Mouse (Mus musculus): ENCODE results near the gene Fbxo39. TPM values are rescaled to one million over a fixed set of nuclear protein-coding genes. Genes with fewer than 3 reads are reported as not detected.

Fbxo39 gene
- polyA plus RNA-seq, 1 experiment from 2014 or later = not detected

DNA sequence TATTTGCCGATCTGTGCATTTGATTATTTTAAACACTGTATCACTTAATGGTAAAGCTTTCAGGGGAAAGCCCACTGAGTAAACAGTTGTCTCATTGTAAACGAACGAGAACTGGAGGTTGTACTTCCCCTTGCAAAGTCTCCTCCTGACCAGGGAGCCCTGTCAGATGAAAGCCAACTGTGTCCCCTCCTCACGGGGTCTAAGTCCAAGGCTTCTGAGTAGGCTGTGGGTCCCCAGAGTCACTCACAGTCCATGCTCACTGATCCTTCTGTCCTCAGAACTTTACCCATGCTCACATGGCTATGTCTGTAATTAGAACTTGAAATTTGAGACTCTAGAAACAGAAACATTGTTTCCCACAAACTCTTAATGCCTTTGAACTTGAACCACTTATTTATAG, 35.4 kb downstream of the Fbxo39 start:
- H3K27ac ChIP-seq (ENCODE audit: low read length) = no peak overlapping the region
- H3K36me3 ChIP-seq (ENCODE audit: control insufficient read depth, insufficient read depth) = no peaks in the 10 kb centered on the region
- no peaks in the 10 kb centered on the region for H3K27me3 ChIP-seq (ENCODE audit: control insufficient read depth, insufficient read depth, low read length)
- H3K4me1 ChIP-seq (ENCODE audit: control insufficient read depth, insufficient read depth, low read length) = no peaks in the 10 kb centered on the region
- H3K4me2 ChIP-seq (ENCODE audit: low read depth, low read length) = no peak overlapping the region
- ATAC-seq (replicated peaks; ENCODE audit: extremely low read depth, insufficient read depth, low FRiP score) = no peak
- H3K4me3 ChIP-seq (ENCODE audit: low read length) = no peak overlapping the region
- 65% methylated on average over 4 of the region's 4 CpGs for WGBS
- H3K9me3 ChIP-seq (replicated peaks; ENCODE audit: control insufficient read depth, low read length) = no peaks in the 10 kb centered on the region
- H3K9ac ChIP-seq (ENCODE audit: low read length) = no peak overlapping the region

DNA sequence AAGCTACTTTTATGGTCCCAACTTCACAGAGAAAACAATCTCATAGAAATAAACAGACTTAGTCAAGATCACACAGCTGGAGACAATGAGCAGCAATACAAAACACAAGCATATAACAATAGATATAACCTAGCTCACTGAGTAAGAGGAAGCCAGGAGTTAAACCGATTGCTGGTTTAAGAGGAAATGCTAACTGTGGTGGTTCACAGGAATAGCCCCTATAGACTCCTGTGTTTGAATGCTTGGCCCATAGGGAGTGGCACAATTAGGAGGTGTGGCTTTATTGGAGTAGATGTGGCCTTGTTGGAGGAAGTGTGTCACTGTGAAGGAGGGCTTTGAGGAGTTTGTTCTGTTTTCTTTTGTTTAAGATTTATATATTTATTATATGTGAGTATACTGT, 38.0 kb downstream of the Fbxo39 start:
- WGBS = 64% methylated on average over 1 of the region's 1 CpGs
- H3K27ac ChIP-seq (ENCODE audit: low read length) = no peak overlapping the region

DNA sequence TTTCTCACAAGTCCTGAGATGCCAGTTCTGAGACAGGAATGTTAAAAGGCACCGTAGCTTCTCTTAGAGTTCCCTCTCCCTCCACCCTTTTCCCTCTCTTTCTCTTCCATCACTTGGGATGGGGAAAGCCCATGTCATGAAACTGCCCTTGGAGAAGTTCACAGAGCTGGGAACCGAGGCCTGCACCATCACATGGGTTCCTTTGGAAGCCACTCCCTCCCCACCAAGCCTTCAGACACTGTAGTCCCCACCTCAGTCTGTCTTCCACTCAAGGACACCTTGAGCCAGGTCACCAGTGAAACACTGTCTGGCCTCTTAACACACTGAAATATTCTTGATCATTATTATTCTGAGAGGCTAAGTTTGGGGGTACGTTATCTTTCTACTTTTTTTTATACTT, 38.9 kb downstream of the Fbxo39 start:
- no peak overlapping the region for H3K27ac ChIP-seq (ENCODE audit: low read length)
- WGBS = 73% methylated on average over 3 of the region's 3 CpGs
- no peak overlapping the region for H3K4me2 ChIP-seq (ENCODE audit: low read depth, low read length)
- ATAC-seq (replicated peaks; ENCODE audit: extremely low read depth, insufficient read depth, low FRiP score) = no peak
- no peaks in the 10 kb centered on the region for H3K9me3 ChIP-seq (replicated peaks; ENCODE audit: control insufficient read depth, low read length)
- no peak overlapping the region for H3K4me3 ChIP-seq (ENCODE audit: low read length)
- no peaks in the 10 kb centered on the region for H3K27me3 ChIP-seq (ENCODE audit: control insufficient read depth, insufficient read depth, low read length)
- no peaks in the 10 kb centered on the region for H3K36me3 ChIP-seq (ENCODE audit: control insufficient read depth, insufficient read depth)
- H3K4me1 ChIP-seq (ENCODE audit: control insufficient read depth, insufficient read depth, low read length) = 0 out of 2 replicates have a peak, but pooled peaks cover 2% of the 10 kb centered on the region
- no peak overlapping the region for H3K9ac ChIP-seq (ENCODE audit: low read length)

More for the DNA sequence above, 38.0 kb downstream of the Fbxo39 start:
- Histone ChIP-seq H3K4me1 (ENCODE audit: control insufficient read depth, insufficient read depth, low read length) (0 out of 2 replicates have a peak, but pooled peaks cover 2% of the 10 kb centered on the region), H3K9ac (ENCODE audit: low read length) (no peak overlapping the region), H3K27me3 (ENCODE audit: control insufficient read depth, insufficient read depth, low read length) (no peaks in the 10 kb centered on the region), H3K36me3 (ENCODE audit: control insufficient read depth, insufficient read depth) (no peaks in the 10 kb centered on the region), H3K9me3 (replicated peaks; ENCODE audit: control insufficient read depth, low read length) (no peaks in the 10 kb centered on the region), H3K4me3 (ENCODE audit: low read length) (no peak overlapping the region), H3K4me2 (ENCODE audit: low read depth, low read length) (no peak overlapping the region)
- ATAC-seq (replicated peaks; ENCODE audit: extremely low read depth, insufficient read depth, low FRiP score) = no peak

DNA sequence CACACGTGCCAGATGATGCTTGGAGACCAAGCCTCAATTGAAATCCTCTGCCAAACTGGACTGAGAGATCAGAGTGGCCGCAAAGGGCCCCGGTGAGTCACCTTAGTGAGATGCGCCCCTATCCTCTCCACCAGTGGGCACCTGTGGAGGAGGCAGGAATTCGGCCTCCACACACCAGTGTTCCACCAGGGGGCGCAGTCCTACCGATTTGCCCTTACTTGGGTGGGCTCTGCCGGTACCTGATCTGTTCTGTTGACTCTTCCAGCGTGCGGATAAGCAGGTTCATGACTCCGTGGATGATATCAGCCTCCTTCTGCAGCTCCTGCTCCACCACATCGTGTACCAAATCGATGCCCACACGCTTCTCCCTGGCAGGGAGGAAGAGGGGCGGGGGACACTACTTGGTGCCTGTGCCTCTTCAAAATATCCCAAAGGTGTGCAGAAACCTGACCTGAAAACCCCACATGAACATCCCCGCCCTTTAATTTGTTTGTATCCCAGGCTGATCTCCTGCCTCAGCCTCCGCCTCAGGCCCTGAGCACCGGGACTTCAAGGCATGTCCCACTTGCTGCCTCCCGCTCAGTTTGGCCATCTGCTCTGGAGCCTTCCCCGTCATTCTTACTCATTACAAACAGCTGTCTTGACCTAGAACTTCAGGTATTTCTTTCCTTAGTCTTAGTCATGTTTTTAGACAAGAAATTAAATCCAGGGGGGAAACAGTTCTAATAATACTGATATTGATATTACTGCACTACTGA, 40.9 kb downstream of the Fbxo39 start:
- Histone ChIP-seq H3K9ac (ENCODE audit: low read length) (peak overlapping the region; percentile 6; the same call in 1 of the 2 replicates), H3K4me3 (ENCODE audit: low read length) (no peak overlapping the region), H3K4me1 (ENCODE audit: control insufficient read depth, insufficient read depth, low read length) (0 out of 2 replicates have a peak, but pooled peaks cover 2% of the 10 kb centered on the region), H3K9me3 (replicated peaks; ENCODE audit: control insufficient read depth, low read length) (no peaks in the 10 kb centered on the region), H3K36me3 (ENCODE audit: control insufficient read depth, insufficient read depth) (no peaks in the 10 kb centered on the region), H3K4me2 (ENCODE audit: low read depth, low read length) (peak overlapping the region; percentile 54), H3K27ac (ENCODE audit: low read length) (no peak overlapping the region), H3K27me3 (ENCODE audit: control insufficient read depth, insufficient read depth, low read length) (no peaks in the 10 kb centered on the region)
- WGBS = 20% methylated on average over 20 of the region's 20 CpGs
- no peak for ATAC-seq (replicated peaks; ENCODE audit: extremely low read depth, insufficient read depth, low FRiP score)

DNA sequence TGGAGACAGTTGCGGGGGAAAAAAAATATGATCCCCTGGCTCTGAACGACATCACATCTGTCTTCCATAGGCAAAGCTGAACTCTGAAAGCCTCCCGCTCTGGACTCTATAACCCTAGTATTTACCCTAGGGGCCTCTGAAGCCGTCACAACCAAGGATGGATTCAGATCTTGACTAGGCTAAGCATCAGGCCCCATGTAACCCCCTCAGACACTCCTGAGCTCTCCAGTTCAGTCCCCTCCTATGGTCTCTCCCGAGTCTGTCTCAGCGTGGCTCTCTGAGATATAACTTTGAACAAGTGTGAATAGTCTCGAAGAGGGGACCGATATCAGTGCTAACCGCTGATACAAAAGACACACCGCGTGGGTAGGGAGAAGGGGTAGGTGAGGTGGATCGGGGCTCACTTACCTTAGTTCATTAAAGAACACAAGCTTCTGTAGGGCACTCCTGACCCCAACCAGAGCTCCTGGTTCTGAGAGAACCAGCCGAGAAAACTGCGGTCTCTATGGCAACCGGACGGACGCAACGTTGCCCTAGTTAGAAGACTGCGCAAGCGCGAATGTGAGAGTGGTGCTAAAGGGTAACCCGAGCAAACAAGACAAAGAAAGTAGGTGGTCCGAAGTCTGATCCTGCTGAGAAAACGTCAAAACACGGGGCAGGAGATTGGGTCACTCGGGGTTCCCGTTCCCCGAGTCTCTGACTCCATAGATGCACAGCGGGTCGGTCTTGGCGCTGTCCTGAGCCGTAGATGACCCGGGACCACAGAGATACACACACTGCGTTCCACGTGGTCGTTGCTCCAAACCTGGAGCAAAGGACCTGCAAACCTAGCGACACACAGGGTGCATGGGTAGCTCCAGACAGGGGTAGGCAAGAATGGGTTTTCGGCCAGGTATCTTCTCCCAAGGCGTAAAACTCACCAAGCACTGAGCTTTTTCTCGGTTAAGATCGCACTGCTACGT, 47.4 kb downstream of the Fbxo39 start:
- WGBS = 9% methylated on average over 42 of the region's 42 CpGs
- H3K27ac ChIP-seq (ENCODE audit: low read length) = no peak overlapping the region
- H3K4me2 ChIP-seq (ENCODE audit: low read depth, low read length) = peak overlapping the region; percentile 97
- H3K9me3 ChIP-seq (replicated peaks; ENCODE audit: control insufficient read depth, low read length) = no peaks in the 10 kb centered on the region
- peaks cover 8% of the 10 kb centered on the region for H3K4me1 ChIP-seq (ENCODE audit: control insufficient read depth, insufficient read depth, low read length)
- no peak for ATAC-seq (replicated peaks; ENCODE audit: extremely low read depth, insufficient read depth, low FRiP score)
- peak overlapping the region; percentile 68 for H3K9ac ChIP-seq (ENCODE audit: low read length)
- peak overlapping the region; percentile 60 for H3K4me3 ChIP-seq (ENCODE audit: low read length)
- H3K27me3 ChIP-seq (ENCODE audit: control insufficient read depth, insufficient read depth, low read length) = no peaks in the 10 kb centered on the region
- H3K36me3 ChIP-seq (ENCODE audit: control insufficient read depth, insufficient read depth) = no peaks in the 10 kb centered on the region

DNA sequence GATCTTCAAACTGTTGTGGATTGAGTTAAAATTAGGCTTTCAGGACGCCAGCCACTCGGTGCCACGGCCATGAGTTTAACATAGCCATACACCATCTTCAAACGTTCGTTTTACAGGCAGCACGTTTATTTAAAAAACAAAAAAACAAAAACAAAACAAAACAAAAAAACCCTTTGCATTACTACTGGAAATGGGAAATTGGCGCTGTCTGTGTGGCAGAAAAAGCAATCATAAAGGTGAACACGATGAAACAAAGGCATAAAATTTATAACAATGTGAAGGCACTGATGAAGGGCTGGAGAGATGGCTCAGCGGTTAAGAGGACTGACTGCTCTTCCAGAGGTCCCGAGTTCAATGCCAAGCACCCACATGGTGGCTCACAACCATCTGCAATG, 48.1 kb downstream of the Fbxo39 start, which contains the start of gene Tekt1:
Gene Tekt1 (minus strand): TSS at position 96 of the 395 bp plus-strand sequence.
- no peaks in the 10 kb centered on the region for H3K36me3 ChIP-seq (ENCODE audit: control insufficient read depth, insufficient read depth)
- 33% methylated on average over 10 of the region's 10 CpGs for WGBS
- H3K4me2 ChIP-seq (ENCODE audit: low read depth, low read length) = peak within 1 kb of the TSS; percentile 97
- no peaks in the 10 kb centered on the region for H3K9me3 ChIP-seq (replicated peaks; ENCODE audit: control insufficient read depth, low read length)
- H3K4me1 ChIP-seq (ENCODE audit: control insufficient read depth, insufficient read depth, low read length) = peaks cover 8% of the 10 kb centered on the region
- peak within 1 kb of the TSS; percentile 60 for H3K4me3 ChIP-seq (ENCODE audit: low read length)
- peak within 1 kb of the TSS; percentile 68 for H3K9ac ChIP-seq (ENCODE audit: low read length)
- H3K27me3 ChIP-seq (ENCODE audit: control insufficient read depth, insufficient read depth, low read length) = no peaks in the 10 kb centered on the region
- H3K27ac ChIP-seq (ENCODE audit: low read length) = no peak within 1 kb of the TSS
- ATAC-seq (replicated peaks; ENCODE audit: extremely low read depth, insufficient read depth, low FRiP score) = no peak

DNA sequence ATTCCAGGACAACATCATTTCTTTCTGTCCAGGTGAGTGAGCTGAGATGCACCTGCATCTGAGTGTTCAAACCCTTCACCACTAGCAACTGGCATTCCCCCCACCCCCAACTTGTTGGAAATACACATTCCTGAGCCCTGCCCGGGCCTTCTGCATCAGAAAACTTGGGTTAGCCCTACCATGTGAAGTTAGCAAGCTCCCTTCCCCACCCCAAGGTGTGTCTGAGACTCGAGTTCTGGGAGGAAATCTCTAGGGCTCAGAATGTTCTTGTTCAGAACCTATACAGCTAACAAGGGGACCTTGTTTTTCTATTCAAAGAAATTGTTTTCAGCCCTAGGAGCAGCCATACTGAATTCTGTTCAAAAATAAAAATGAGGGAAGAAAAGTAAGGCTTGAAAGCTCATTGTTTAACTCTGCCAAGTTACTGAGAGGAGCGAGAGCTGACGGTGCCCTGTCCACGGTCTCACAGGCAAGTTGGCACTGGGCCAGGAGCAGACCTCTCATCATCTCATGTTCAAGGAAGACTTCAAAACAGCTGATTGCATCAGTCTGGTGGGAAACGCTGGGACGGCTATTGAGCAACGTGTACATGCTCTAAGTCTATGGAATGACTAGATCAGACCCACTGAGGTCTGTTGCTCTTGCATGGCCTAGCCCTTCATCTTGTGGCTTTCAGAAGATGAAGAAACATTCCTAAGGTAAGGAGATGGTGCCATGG, 49.4 kb downstream of the Fbxo39 start:
- Histone ChIP-seq H3K4me3 (ENCODE audit: low read length) (no peak overlapping the region), H3K4me1 (ENCODE audit: control insufficient read depth, insufficient read depth, low read length) (peaks cover 8% of the 10 kb centered on the region), H3K4me2 (ENCODE audit: low read depth, low read length) (no peak overlapping the region), H3K9me3 (replicated peaks; ENCODE audit: control insufficient read depth, low read length) (no peaks in the 10 kb centered on the region), H3K36me3 (ENCODE audit: control insufficient read depth, insufficient read depth) (no peaks in the 10 kb centered on the region), H3K27me3 (ENCODE audit: control insufficient read depth, insufficient read depth, low read length) (no peaks in the 10 kb centered on the region), H3K9ac (ENCODE audit: low read length) (no peak overlapping the region), H3K27ac (ENCODE audit: low read length) (no peak overlapping the region)
- 29% methylated on average over 8 of the region's 8 CpGs for WGBS
- no peak for ATAC-seq (replicated peaks; ENCODE audit: extremely low read depth, insufficient read depth, low FRiP score)

DNA sequence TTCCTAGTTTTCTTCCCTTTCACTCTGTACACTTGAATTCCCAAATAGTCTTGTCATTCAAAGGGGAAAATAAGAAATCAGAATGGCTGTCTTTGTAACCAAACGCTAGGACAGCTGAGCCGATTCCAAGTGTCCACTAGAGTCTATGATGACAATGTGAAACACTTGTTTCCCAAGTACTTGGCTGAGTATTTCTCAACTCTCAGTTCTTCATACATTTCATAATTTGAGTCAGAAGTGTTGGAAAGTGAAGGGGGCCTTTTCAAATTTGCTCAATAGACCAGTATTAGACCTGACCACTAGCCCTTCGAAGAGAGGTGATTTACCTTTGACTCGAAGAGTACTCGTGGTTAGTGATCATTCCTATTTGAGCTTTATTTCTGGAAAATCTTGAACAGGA, 50.3 kb downstream of the Fbxo39 start:
- WGBS = 94% methylated on average over 5 of the region's 5 CpGs
- ATAC-seq (replicated peaks; ENCODE audit: extremely low read depth, insufficient read depth, low FRiP score) = no peak

More for the DNA sequence above, 50.3 kb downstream of the Fbxo39 start:
- H3K4me2 ChIP-seq (ENCODE audit: low read depth, low read length) = no peak overlapping the region
- no peaks in the 10 kb centered on the region for H3K27me3 ChIP-seq (ENCODE audit: control insufficient read depth, insufficient read depth, low read length)
- no peak overlapping the region for H3K9ac ChIP-seq (ENCODE audit: low read length)
- no peak overlapping the region for H3K4me3 ChIP-seq (ENCODE audit: low read length)
- no peaks in the 10 kb centered on the region for H3K9me3 ChIP-seq (replicated peaks; ENCODE audit: control insufficient read depth, low read length)
- H3K27ac ChIP-seq (ENCODE audit: low read length) = no peak overlapping the region
- H3K4me1 ChIP-seq (ENCODE audit: control insufficient read depth, insufficient read depth, low read length) = peaks cover 10% of the 10 kb centered on the region
- H3K36me3 ChIP-seq (ENCODE audit: control insufficient read depth, insufficient read depth) = no peaks in the 10 kb centered on the region
